ENCODE assay signal across 28 mouse cellular contexts in the genomic region with DNA sequence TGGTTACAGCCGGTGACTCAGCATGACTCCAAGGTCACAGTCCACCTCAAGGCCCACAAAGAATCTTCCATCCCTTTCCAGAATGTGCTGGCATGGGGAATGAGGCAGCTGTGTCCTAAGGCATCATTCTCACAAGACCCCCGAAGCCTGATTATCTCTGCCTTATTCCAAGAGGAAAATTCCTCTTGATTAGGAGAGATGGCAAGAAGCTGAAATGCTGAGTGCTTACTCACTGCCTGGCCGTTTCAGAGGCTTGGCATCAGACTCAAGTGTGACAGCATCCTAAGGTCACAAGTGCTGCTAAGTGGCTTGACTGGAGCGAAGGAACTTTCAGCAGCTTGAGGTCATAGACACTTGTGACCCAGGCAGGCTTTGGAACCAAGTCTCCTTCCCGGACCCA. TPM values are rescaled to one million over a fixed set of nuclear protein-coding genes. Genes with fewer than 3 reads are reported as not detected.
"Had no signal": no experiment of that assay in that cellular context is flagged by ENCODE, and none has a peak within 500 bp of the region (broad histone marks: within the 10 kb centered on the region; RNA-seq: fewer than 3 reads in every experiment).

No protein-coding gene starts in this region.

- H3K4me1 ChIP-seq: limb, embryonic 12.5 days; limb, embryonic 15.5 days; liver, embryonic 15.5 days; lung, embryonic 15.5 days; stomach, embryonic 15.5 days had no signal

- DNase-seq: kidney, adult 8-10 months; kidney, postnatal 14 days; kidney, postnatal 4 days; left cerebral cortex, postnatal 4 days; lung, postnatal 14 days; lung, postnatal 4 days; midbrain, embryonic 14.5 days; right cerebral cortex, adult 18-20 months; right cerebral cortex, postnatal 14 days; right cerebral cortex, postnatal 4 days; spleen, adult 18-20 months; thymus, adult 2 months; thymus, postnatal 14 days had no signal

- H3K9ac ChIP-seq: limb, embryonic 12.5 days; limb, embryonic 15.5 days; liver, embryonic 15.5 days; lung, embryonic 15.5 days; stomach, embryonic 15.5 days had no signal

- H3K27me3 ChIP-seq: limb, embryonic 12.5 days; liver, embryonic 15.5 days; lung, embryonic 15.5 days; stomach, embryonic 15.5 days had no signal

- H3K4me2 ChIP-seq: limb, embryonic 12.5 days; limb, embryonic 15.5 days; liver, embryonic 11.5 days; liver, embryonic 15.5 days; lung, embryonic 15.5 days; midbrain, embryonic 11.5 days; stomach, embryonic 15.5 days had no signal

- H3K36me3 ChIP-seq: limb, embryonic 12.5 days; limb, embryonic 15.5 days; liver, embryonic 15.5 days; lung, embryonic 15.5 days; stomach, embryonic 15.5 days had no signal

- H3K9me3 ChIP-seq: limb, embryonic 12.5 days; limb, embryonic 15.5 days; liver, embryonic 15.5 days; lung, embryonic 15.5 days; stomach, embryonic 15.5 days had no signal

- H3K4me3 ChIP-seq: limb, embryonic 12.5 days; limb, embryonic 15.5 days; liver, embryonic 15.5 days; lung, embryonic 15.5 days; stomach, embryonic 15.5 days had no signal

- H3K27ac ChIP-seq: limb, embryonic 12.5 days; limb, embryonic 15.5 days; liver, embryonic 15.5 days; lung, embryonic 15.5 days; stomach, embryonic 15.5 days had no signal

RNA-seq across cellular contexts. Expression of a gene that starts 16.2 kb away (rescaled TPM):
- total RNA-seq: layer of hippocampus, adult 18-20 months; layer of hippocampus, postnatal 14 days; left cerebral cortex, adult 8-10 months; left cerebral cortex, postnatal 14 days; left cerebral cortex, postnatal 4 days; megakaryocyte progenitor cell, adult 5-6 weeks; megakaryocyte-erythroid progenitor cell, adult 5-6 weeks; midbrain, postnatal 0 days had no signal
- polyA plus RNA-seq: limb, embryonic 12.5 days; limb, embryonic 15.5 days; liver, embryonic 11.5 days; liver, embryonic 15.5 days; lung, embryonic 15.5 days; midbrain, embryonic 11.5 days; midbrain, embryonic 14.5 days; midbrain, postnatal 0 days; neural tube, embryonic 11.5 days had no signal
